Mouse (Mus musculus) T-helper 17 cell (primary cell): ENCODE measurements around the gene Hspa8.

ENCODE experiments used
- in situ Hi-C, 2 experiments: fragments of 300-600 bp; cut with MboI, MseI; formaldehyde crosslinking; loops; 1 replicate in 1 of 2; 2 replicates in 1 of 2; pipeline ENCODE4 v1.15.1; 2025; ENCODE audit warnings: high pct_unique_total_duplicates in 2 of 2

The Hspa8 gene

DNA sequence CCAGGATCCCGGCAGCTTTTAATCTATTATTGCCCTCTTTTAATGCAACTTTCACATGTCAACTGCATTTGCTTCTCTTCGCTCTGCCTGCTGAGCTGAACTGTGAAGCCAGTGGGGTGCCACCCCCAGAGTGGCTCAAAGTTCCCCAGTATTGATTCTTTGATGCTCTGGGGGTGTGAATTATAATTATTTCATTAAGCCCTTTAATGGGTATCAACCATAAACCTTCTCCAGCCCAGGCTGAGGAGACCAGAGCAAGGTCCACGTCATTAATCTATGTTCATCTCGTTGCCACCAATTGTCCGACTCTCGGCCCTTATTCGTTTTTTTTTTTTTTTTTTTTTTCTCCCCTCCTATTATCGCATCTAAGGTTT is 8.1 kb downstream of the Hspa8 start:
- in situ Hi-C loops, result no loop called here

DNA sequence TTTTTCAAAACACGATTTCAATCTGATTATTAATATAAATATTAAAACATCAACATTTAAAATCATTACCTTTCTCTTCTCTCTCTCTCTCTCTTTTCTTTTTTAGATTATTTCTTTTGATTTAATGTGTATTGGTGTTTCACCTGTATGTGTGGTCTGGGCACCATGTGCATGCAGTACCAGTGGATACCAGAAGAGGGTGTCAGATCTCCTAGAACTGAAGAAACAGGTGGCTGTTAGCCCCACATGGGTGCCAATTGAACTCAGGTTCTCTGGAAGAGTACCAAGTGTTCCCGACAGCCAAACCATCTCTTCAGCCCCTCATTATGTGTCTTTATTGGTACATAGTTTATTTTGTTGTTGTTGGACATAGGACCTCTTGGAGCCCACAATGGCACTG is 11.1 kb downstream of the Hspa8 start:
- in situ Hi-C loops, result loop anchor here in 1 of 2 experiments (5.0 kb wide), 1 partner anchor 370 kb away; no protein-coding TSS in a partner anchor

DNA sequence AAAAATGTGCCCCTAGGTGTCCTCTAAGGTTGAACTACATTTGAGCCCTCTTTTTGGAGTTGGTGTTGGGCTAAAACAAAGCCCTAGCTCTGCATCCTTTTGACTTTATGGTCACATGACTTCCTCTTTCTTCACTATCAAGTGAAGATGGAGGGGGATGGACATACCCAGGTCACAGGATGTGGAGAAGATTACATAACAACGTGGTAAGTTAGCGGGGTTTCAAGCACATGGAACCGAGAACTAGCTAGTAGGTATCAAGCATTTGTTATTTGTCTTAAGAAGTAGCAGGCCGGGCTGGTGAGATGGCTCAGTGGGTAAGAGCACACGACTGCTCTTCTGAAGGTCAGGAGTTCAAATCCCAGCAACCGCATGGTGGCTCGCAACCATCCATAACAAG is 13.3 kb downstream of the Hspa8 start:
- in situ Hi-C loops, result loop anchor here in 1 of 2 experiments (5.0 kb wide), 1 partner anchor 368 kb away; no protein-coding TSS in a partner anchor

DNA sequence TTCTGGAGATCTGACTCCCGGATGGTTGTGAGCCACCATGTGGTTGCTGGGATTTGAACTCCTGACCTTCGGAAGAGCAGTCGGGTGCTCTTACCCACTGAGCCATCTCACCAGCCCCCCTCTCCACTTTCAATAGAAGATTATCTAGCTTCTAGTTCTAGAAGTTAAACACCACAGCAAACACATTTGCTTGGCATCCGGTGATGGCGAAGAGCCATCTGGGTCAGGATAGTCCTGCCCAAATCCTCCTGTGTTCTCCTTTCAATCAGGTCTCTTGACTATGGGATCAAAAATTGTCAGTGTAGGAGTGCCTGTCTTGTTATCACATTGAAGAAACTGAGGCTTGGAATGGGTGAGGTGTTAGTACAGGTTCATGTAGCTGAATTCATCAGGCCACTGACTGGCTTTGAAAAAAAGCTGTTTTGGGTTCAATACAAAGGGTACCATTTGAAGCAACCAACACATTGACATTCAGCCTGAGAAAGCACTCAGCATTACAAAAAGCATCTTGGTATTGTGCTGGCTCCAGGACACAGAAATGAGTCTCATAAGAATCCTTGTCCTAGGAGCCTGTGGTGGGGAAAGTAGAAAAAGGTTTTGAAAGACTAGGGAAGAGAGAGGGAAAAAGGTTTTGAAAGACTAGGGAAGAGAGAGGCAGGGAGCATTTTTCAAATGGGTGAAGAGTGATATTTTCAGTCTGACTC is 16.7 kb downstream of the Hspa8 start:
- in situ Hi-C loops, result loop anchor here in 1 of 2 experiments (5.0 kb wide), 1 partner anchor 375 kb away; no protein-coding TSS in a partner anchor

DNA sequence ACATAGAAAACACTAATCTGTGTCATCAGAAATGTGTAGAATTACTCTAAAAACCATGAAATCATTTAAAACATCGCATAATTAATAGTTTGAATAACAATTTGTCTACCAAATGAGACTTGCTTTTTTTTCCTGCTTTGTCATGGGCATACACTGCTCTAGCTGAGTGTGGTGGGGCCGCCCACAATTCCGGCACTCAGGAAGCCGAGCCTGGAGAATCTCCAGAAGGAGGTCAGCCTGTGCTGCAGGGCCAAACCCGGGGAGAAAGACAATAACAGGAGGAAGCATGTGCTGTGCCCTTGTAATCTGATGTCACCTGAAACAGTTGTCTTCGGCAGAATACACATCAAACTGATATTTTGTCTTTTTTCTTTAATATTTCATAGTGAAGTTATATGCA is 24.8 kb downstream of the Hspa8 start:
- in situ Hi-C loops, result no loop called here

DNA sequence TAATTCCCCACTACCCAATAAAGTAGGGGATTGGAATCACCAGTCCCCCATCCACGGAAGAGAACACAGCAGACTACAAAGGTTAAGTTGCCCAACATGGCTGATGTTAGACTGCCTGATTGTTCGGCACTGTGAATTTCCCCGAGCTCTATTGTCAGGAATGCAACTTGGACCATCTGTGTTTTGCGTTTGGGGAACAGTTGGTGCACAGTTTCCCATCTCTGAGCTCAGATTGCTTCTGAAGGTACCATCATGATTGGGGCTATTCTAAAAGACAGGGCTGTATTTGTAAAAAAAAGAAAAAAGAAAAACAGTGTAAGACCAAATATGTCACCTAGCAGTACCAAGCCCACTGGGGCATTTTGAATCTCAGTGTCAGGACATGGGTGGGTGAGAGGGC is 26.6 kb downstream of the Hspa8 start:
- in situ Hi-C loops, result no loop called here

DNA sequence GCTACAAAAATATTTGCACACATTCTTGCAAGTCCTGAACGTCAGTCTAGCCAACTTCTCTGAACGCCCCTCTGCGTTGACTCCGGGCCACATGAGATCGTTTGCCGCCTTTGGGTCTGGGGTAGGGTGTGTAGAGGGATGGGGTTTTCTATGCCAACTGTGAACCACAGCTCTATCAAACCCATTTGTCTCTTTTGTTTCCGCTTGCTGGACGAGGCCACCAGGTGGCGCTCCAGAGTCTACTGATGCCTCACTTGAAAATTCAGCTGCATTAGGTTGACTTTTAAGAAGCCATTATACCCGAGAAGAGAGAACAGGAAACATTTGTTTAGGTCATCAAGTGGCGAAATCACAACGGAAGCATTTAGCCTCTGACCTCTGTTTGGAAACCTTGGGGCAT is 33.8 kb downstream of the Hspa8 start:
- in situ Hi-C loops, result no loop called here

DNA sequence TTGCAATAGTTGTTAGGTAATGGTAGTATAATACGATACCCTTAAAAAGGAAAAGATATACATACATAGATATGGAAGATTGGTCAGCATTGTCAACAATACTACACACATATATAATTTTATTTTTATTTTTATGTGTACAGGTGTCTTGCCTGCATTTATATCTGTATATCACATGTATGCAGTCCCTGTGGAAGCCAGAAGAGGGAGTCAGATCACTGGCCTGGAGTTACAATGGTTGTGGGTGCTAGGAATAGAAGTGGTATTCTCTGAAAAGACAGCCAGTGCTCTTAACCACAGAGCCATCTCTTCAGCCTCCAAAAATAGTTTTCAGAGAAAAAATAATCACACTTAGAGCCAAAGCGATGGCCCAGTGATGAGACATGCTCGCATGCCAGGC is 35.9 kb downstream of the Hspa8 start:
- in situ Hi-C loops, result loop anchor here (5.0 kb wide), 2 partner anchors 101 to 346 kb away; no protein-coding TSS in a partner anchor

DNA sequence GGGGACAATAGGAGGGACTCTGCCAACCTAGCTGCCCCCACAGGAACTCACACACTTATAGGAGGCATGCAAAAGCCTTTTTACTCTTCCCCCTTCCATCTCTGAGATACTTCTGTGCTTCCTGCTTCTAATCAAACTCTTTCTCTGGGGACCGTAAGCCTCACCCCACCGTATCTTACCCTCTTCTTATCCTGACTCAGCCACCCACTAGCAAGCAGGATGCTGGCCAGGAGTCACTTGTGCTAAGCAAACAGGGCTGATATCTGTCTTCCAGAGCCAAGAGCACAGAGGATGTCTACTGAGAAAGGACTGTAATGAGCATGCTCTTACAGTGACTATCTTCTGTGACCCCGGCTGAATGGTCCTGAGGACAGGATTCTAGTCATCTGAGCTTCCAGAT is 38.9 kb downstream of the Hspa8 start:
- in situ Hi-C loops, result loop anchor here (5.0 to 10.0 kb wide), 3 partner anchors 98 to 343 kb away; no protein-coding TSS in a partner anchor

DNA sequence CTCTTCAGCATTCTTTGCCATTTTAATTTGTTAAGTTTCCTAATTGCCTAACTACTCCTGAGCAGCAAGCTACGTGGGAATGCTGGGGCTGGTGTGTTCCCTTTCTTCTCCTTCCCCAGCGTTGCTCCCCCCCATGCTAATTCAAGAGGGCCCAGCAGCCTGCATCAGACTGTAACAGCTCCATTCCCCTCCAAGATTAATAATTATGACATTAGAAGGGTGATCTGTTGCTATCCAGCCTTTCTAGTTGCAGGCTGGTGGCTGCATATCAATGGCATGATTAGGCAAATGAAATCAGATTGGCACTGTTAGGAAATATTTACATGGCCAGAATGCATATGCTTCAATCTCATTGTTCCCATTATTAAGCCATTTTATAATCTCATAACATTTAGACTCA is 50.7 kb downstream of the Hspa8 start:
- in situ Hi-C loops, result no loop called here

DNA sequence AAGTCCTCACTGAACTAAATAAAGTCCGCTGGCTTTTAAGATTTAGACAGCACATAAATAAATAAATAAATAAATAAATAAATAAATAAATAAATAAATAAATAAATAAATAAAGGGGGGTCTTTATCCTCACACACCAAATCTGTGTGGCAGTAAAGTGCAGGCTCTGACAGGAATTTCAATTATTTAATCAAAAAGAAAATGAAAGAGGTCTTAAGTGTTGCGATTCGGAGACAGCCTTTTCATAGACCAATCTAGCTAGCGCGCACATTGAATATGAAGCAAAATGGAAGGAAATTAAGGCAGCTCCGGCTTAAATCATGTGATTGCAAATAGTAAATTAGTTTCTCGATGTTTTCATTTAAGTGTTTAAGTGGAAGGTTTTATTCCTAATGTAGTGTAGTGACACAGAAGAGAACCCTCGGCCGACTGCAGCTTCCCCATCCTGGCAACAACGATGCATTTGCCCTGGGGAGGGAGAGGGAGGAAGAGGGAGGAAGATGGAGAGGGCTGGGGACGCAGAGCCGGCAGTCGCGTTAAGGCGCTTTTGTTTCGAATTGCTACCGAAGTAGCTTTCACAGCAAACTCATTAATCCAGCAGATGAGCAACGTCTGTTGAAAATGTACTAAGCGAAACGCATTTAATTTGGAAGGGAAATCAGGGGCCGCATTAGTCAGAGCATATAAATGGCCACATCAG is 57.8 kb downstream of the Hspa8 start:
- in situ Hi-C loops, result no loop called here

DNA sequence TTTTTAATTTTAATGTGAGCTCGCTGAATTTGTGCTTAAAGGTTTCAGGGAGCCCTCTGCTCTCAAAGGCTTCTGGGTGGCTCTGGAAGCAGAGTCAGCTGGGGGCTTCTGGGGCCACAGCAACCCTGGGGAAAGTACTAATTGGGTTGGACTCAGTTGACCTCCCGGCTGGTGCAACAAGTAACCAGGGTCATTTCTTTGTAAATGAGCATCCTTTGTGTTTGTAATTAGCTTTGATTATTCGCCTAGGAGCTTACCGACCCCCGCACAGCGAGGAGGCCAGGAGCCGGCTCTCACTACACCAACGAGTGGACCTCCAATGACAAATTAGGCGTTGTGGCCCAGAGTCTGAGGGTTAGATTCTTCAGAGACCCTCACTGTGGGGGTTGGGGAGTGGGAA is 58.4 kb downstream of the Hspa8 start:
- in situ Hi-C loops, result no loop called here
